Mouse (Mus musculus): ENCODE data around the gene Ercc6l.

Gene Ercc6l

GRCm38 (mm10) chrX:102156618-102157422 lies at the start of gene Ercc6l:
Gene Ercc6l, minus strand, starts transcription at chrX:102157091.
- DNase-seq (ENCODE audit: low read depth, low spot score) = peak; percentile 95

- no peak for DNase-seq (ENCODE audit: low read depth, low spot score)
These were observed 33.9 kb upstream of the Ercc6l start for GRCm38 (mm10) chrX:102190840-102191239.

GRCm38 (mm10) chrX:102189581-102189980 lies 32.7 kb upstream of the Ercc6l start:
- DNase-seq (ENCODE audit: low read depth, low spot score) = no peak

GRCm38 (mm10) chrX:102188712-102189497 lies 32.0 kb upstream of the Ercc6l start, which contains the start of gene Rps4x:
Gene Rps4x, minus strand, starts transcription at chrX:102189394.
- DNase-seq (ENCODE audit: low read depth, low spot score) = peak; percentile 84

- peak; percentile 15 for DNase-seq (ENCODE audit: low read depth, low spot score)
These were observed 30.3 kb upstream of the Ercc6l start for GRCm38 (mm10) chrX:102187023-102187699.

GRCm38 (mm10) chrX:102182575-102182974 lies 25.7 kb upstream of the Ercc6l start:
- no peak for DNase-seq (ENCODE audit: low read depth, low spot score)

- no peak for DNase-seq (ENCODE audit: low read depth, low spot score)
These were observed 18.8 kb upstream of the Ercc6l start for GRCm38 (mm10) chrX:102175538-102176287.

GRCm38 (mm10) chrX:102170900-102171299 lies 14.0 kb upstream of the Ercc6l start:
- no peak for DNase-seq (ENCODE audit: low read depth, low spot score)

- DNase-seq (ENCODE audit: low read depth, low spot score) = no peak
These were observed 13.2 kb upstream of the Ercc6l start for GRCm38 (mm10) chrX:102170135-102170534.

- no peak for DNase-seq (ENCODE audit: low read depth, low spot score)
These were observed 12.8 kb upstream of the Ercc6l start for GRCm38 (mm10) chrX:102169724-102170123.

GRCm38 (mm10) chrX:102166986-102167385 lies 10.1 kb upstream of the Ercc6l start:
- DNase-seq (ENCODE audit: low read depth, low spot score) = no peak

GRCm38 (mm10) chrX:102166521-102166920 lies 9.6 kb upstream of the Ercc6l start:
- no peak for DNase-seq (ENCODE audit: low read depth, low spot score)

GRCm38 (mm10) chrX:102163529-102163928 lies 6.6 kb upstream of the Ercc6l start:
- DNase-seq (ENCODE audit: low read depth, low spot score) = no peak

GRCm38 (mm10) chrX:102163096-102163495 lies 6.2 kb upstream of the Ercc6l start:
- DNase-seq (ENCODE audit: low read depth, low spot score) = peak; percentile 19

- DNase-seq (ENCODE audit: low read depth, low spot score) = no peak
These were observed 3.6 kb upstream of the Ercc6l start for GRCm38 (mm10) chrX:102160528-102160927.

GRCm38 (mm10) chrX:102159778-102160177 lies 2.9 kb upstream of the Ercc6l start:
- DNase-seq (ENCODE audit: low read depth, low spot score) = peak; percentile 48

- no peak for DNase-seq (ENCODE audit: low read depth, low spot score)
These were observed 516 bp upstream of the Ercc6l start for GRCm38 (mm10) chrX:102157423-102157791.

GRCm38 (mm10) chrX:102141157-102141556 lies 15.7 kb downstream of the Ercc6l start:
- no peak for DNase-seq (ENCODE audit: low read depth, low spot score)

- no peak for DNase-seq (ENCODE audit: low read depth, low spot score)
These were observed 35.6 kb downstream of the Ercc6l start for GRCm38 (mm10) chrX:102121321-102121720.

GRCm38 (mm10) chrX:102119042-102119864 lies 37.6 kb downstream of the Ercc6l start, which contains the start of gene Pin4:
Gene Pin4, plus strand, starts transcription at chrX:102119447.
- peak; percentile 93 for DNase-seq (ENCODE audit: low read depth, low spot score)
